Mouse (Mus musculus) MEL (cell line): ENCODE measurements around the gene Eif4ebp2. TPM values are rescaled to one million over a fixed set of nuclear protein-coding genes. Genes with fewer than 3 reads are reported as not detected.

Experiments
- DNase-seq: peaks from one replicate; pipeline ENCODE4 v3.0.0; 2011; ENCODE audit warnings: low read depth, low spot score
- H3K27ac ChIP-seq: 2 replicates; pipeline ENCODE4 v1.5.1; 2012; ENCODE audit warnings: low read depth, mild to moderate bottlenecking, control low read depth, low read length, moderate library complexity; ENCODE audit not compliant: control insufficient read depth
- H3K27me3 ChIP-seq, 2 experiments: fragments of 150-350 bp in 1 of 2; sonication (generic) in 1 of 2; 2 replicates each; pipeline ENCODE4 v1.6.1; 2012; ENCODE audit warnings: low read length in 2 of 2, mild to moderate bottlenecking in 2 of 2, improper control_type of control experiment in 1 of 2, moderate library complexity in 1 of 2; ENCODE audit not compliant: insufficient read depth in 2 of 2, control insufficient read depth in 1 of 2
- H3K36me3 ChIP-seq, 2 experiments: 2 replicates each; pipeline ENCODE4 v1.6.1; 2012 to 2014; ENCODE audit warnings: low read length in 2 of 2, improper control_type of control experiment in 1 of 2, inconsistent platforms in 1 of 2, mild to moderate bottlenecking in 1 of 2; ENCODE audit not compliant: insufficient read depth in 2 of 2, control insufficient read depth in 1 of 2
- H3K4me1 ChIP-seq, 2 experiments: fragments of 150-350 bp in 1 of 2; sonication (generic) in 1 of 2; 2 replicates each; pipeline ENCODE4 v1.6.1; 2012; ENCODE audit warnings: low read length in 2 of 2, improper control_type of control experiment in 1 of 2, mild to moderate bottlenecking in 1 of 2; ENCODE audit not compliant: insufficient read depth in 2 of 2, control insufficient read depth in 1 of 2
- H3K4me3 ChIP-seq, 2 experiments: fragments of 150-350 bp in 1 of 2; sonication (generic) in 1 of 2; 2 replicates each; pipeline ENCODE4 v1.5.1; 2012; ENCODE audit warnings: low read depth in 2 of 2, low read length in 2 of 2, mild to moderate bottlenecking in 2 of 2, moderate library complexity in 2 of 2, control low read depth in 1 of 2, improper control_type of control experiment in 1 of 2; ENCODE audit not compliant: control insufficient read depth in 1 of 2, insufficient read depth in 1 of 2
- H3K79me2 ChIP-seq: 2 replicates; pipeline ENCODE4 v1.6.1; 2012; ENCODE audit warnings: mild to moderate bottlenecking, low read length, moderate library complexity; ENCODE audit not compliant: control insufficient read depth, poor library complexity, insufficient read depth
- H3K9ac ChIP-seq: 2 replicates; pipeline ENCODE4 v1.6.1; 2012; ENCODE audit warnings: low read depth, mild to moderate bottlenecking, control low read depth, low read length, moderate library complexity; ENCODE audit not compliant: control insufficient read depth, poor library complexity, severe bottlenecking
- H3K9me3 ChIP-seq: fragments of 150-350 bp; sonication (generic); replicated peaks from 2 replicates; pipeline ENCODE4 v1.6.1; 2012; ENCODE audit warnings: mild to moderate bottlenecking, low read length, improper control_type of control experiment, moderate library complexity; ENCODE audit not compliant: insufficient read depth
- CHD1 ChIP-seq: IDR thresholded peaks from 2 replicates; pipeline ENCODE4 v1.6.1; 2012; ENCODE audit warnings: low read depth, mild to moderate bottlenecking, inconsistent platforms, low read length, improper control_type of control experiment
- CHD2 ChIP-seq: IDR thresholded peaks from 2 replicates; pipeline ENCODE4 v1.6.1; 2011; ENCODE audit warnings: low read length, improper control_type of control experiment
- E2F4 ChIP-seq: IDR thresholded peaks from 2 replicates; pipeline ENCODE4 v1.6.1; 2011; ENCODE audit warnings: low read depth, low read length, improper control_type of control experiment, borderline replicate concordance
- ETS1 ChIP-seq: IDR thresholded peaks from 2 replicates; pipeline ENCODE4 v1.6.1; 2012; ENCODE audit warnings: low read depth, mild to moderate bottlenecking, inconsistent platforms, low read length, improper control_type of control experiment, moderate library complexity
- GABPA ChIP-seq: IDR thresholded peaks from 2 replicates; pipeline ENCODE4 v1.6.1; 2012; ENCODE audit warnings: low read depth, mild to moderate bottlenecking, inconsistent platforms, low read length, improper control_type of control experiment, moderate library complexity
- KAT2A ChIP-seq: conservative IDR thresholded peaks from 2 replicates; pipeline ENCODE4 v1.6.1; 2012; ENCODE audit warnings: low read depth, low read length, improper control_type of control experiment, inconsistent platforms
- MAFK ChIP-seq: IDR thresholded peaks from 2 replicates; pipeline ENCODE4 v1.6.1; 2011; ENCODE audit warnings: low read depth, mild to moderate bottlenecking, low read length, improper control_type of control experiment, borderline replicate concordance
- MAZ ChIP-seq: IDR thresholded peaks from 2 replicates; pipeline ENCODE4 v1.6.1; 2012; ENCODE audit warnings: low read depth, mild to moderate bottlenecking, inconsistent platforms, low read length, improper control_type of control experiment
- MEF2A ChIP-seq: IDR thresholded peaks from 2 replicates; pipeline ENCODE4 v1.6.1; 2014; ENCODE audit warnings: low read depth, mild to moderate bottlenecking, inconsistent platforms, low read length, improper control_type of control experiment; ENCODE audit not compliant: poor library complexity, insufficient replicate concordance, severe bottlenecking; ENCODE audit errors: extremely low read depth
- MXI1 ChIP-seq: IDR thresholded peaks from 2 replicates; pipeline ENCODE4 v1.6.1; 2011; ENCODE audit warnings: mild to moderate bottlenecking, low read depth, low read length, improper control_type of control experiment
- MYC ChIP-seq: IDR thresholded peaks from 2 replicates; pipeline ENCODE4 v1.6.1; 2011; ENCODE audit warnings: low read depth, mild to moderate bottlenecking, low read length, improper control_type of control experiment, moderate library complexity
- NELFE ChIP-seq: IDR thresholded peaks from 2 replicates; pipeline ENCODE4 v1.6.1; 2011; ENCODE audit warnings: low read depth, low read length, improper control_type of control experiment
- NRF1 ChIP-seq: IDR thresholded peaks from 2 replicates; pipeline ENCODE4 v1.6.1; 2014; ENCODE audit warnings: low read depth, mild to moderate bottlenecking, inconsistent platforms, low read length, improper control_type of control experiment, moderate library complexity; ENCODE audit not compliant: poor library complexity, insufficient read depth, severe bottlenecking
- POLR2A ChIP-seq, 2 experiments: IDR thresholded peaks; 2 replicates each; pipeline ENCODE4 v1.6.1; 2011 to 2012; ENCODE audit warnings: low read length in 2 of 2, mild to moderate bottlenecking in 2 of 2, control low read depth in 1 of 2, improper control_type of control experiment in 1 of 2, low read depth in 1 of 2, moderate library complexity in 1 of 2; ENCODE audit not compliant: control insufficient read depth in 1 of 2, insufficient read depth in 1 of 2, poor library complexity in 1 of 2
- RCOR1 ChIP-seq: IDR thresholded peaks from 2 replicates; pipeline ENCODE4 v1.6.1; 2012; ENCODE audit warnings: low read depth, mild to moderate bottlenecking, inconsistent platforms, low read length, improper control_type of control experiment
- SIN3A ChIP-seq: IDR thresholded peaks from 2 replicates; pipeline ENCODE4 v1.6.1; 2012; ENCODE audit warnings: low read length, improper control_type of control experiment, inconsistent platforms
- SMC3 ChIP-seq: IDR thresholded peaks from 2 replicates; pipeline ENCODE4 v1.6.1; 2011; ENCODE audit warnings: low read depth, low read length, improper control_type of control experiment
- TAL1 ChIP-seq: IDR thresholded peaks from 2 replicates; pipeline ENCODE4 v1.6.1; 2012; ENCODE audit warnings: mild to moderate bottlenecking, inconsistent platforms, low read length, moderate library complexity, mixed read lengths
- TBP ChIP-seq: IDR thresholded peaks from 2 replicates; pipeline ENCODE4 v1.8.0; 2011; ENCODE audit warnings: low read depth, low read length, improper control_type of control experiment
- TCF12 ChIP-seq: IDR thresholded peaks from 2 replicates; pipeline ENCODE4 v1.6.1; 2014; ENCODE audit warnings: low read depth, mild to moderate bottlenecking, inconsistent platforms, low read length, improper control_type of control experiment, moderate library complexity
- USF2 ChIP-seq, 2 experiments: IDR thresholded peaks; 2 replicates each; pipeline ENCODE4 v1.6.1; 2011 to 2012; ENCODE audit warnings: improper control_type of control experiment in 2 of 2, low read length in 2 of 2, borderline replicate concordance in 1 of 2, inconsistent platforms in 1 of 2, low read depth in 1 of 2, mild to moderate bottlenecking in 1 of 2; ENCODE audit not compliant: insufficient read depth in 1 of 2
- polyA plus RNA-seq, 2 experiments: library from polyadenylated mRNA; stranded (reverse) in 1 of 2; unstranded in 1 of 2; fragments of >175 nt in 1 of 2; fragments of >200 nt in 1 of 2; gene quantifications; 2 replicates each; pipeline versions ENCODE4 v1.2.1 to v1.2.4; 2012; ENCODE audit warnings: low replicate concordance in 2 of 2, low read depth in 1 of 2; ENCODE audit not compliant: insufficient read length in 2 of 2, insufficient read depth in 1 of 2, missing spikeins in 1 of 2
- total RNA-seq: library from RNA; depleted of rRNA; stranded (reverse); fragments of 300-350 nt; gene quantifications from 2 replicates; pipeline ENCODE4 v1.2.3, GENCODE M21; 2012

The Eif4ebp2 gene
- total and polyA plus RNA-seq, 3 experiments: 17.1 to 186 (median 52.9) TPM

GRCm38 (mm10) chr10:61385174-61385573, 67.3 kb downstream of the Eif4ebp2 start (continued):
- TF ChIP-seq TCF12 (no peak), MAZ (no peak), RCOR1 (no peak)

- Histone ChIP-seq H3K27me3 (no peaks in the 10 kb centered on the region; a peak in 1 of 4 replicates), H3K9ac (no peak overlapping the region), H3K9me3 (no peaks in the 10 kb centered on the region), H3K79me2 (no peaks in the 10 kb centered on the region), H3K4me3 (peak overlapping the region; percentile 63 to 75), H3K4me1 (peaks cover 0 to 7% of the 10 kb centered on the region in 2 experiments; a peak in 3 of 4 replicates), H3K36me3 (peaks cover 0 to 3% of the 10 kb centered on the region in 2 experiments; a peak in 1 of 4 replicates), H3K27ac (no peak overlapping the region)
- peak; percentile 75 for DNase-seq
- TF ChIP-seq TAL1: no peak
- TF ChIP-seq NELFE: no peak
- TF ChIP-seq CHD2: no peak
- no peak for TF ChIP-seq E2F4
- TF ChIP-seq SMC3: no peak
- no peak for TF ChIP-seq USF2 (IDR thresholded peaks at IDR 0.05; ENCODE audit: borderline replicate concordance in 1 of 2, insufficient read depth in 1 of 2, low read depth in 1 of 2, low read length in 2 of 2)
- no peak for TF ChIP-seq RCOR1
- no peak for TF ChIP-seq ETS1
- no peak for TF ChIP-seq NRF1
- TF ChIP-seq MYC: no peak
- TF ChIP-seq MAFK: no peak
- TF ChIP-seq MEF2A: no peak
- TF ChIP-seq TCF12: no peak
- no peak for TF ChIP-seq POLR2A (IDR thresholded peaks at IDR 0.05; ENCODE audit: control insufficient read depth in 1 of 2, insufficient read depth in 1 of 2, low read depth in 1 of 2, low read length in 2 of 2, poor library complexity in 1 of 2)
- TF ChIP-seq GABPA: no peak
- no peak for TF ChIP-seq SIN3A
- no peak for TF ChIP-seq KAT2A
- no peak for TF ChIP-seq TBP
- TF ChIP-seq CHD1: no peak
- no peak for TF ChIP-seq MXI1
Observed at GRCm38 (mm10) chr10:61383715-61384047, 68.8 kb downstream of the Eif4ebp2 start.
